Mouse (Mus musculus) thymus, postnatal 10 days (tissue): ENCODE results near the gene Pkn2.

Source experiments
- DNase-seq, 2 experiments: peaks; one replicate each; pipeline ENCODE4 v3.0.0; 2021; ENCODE audit warnings: low spot score in 2 of 2

The Pkn2 gene

DNA sequence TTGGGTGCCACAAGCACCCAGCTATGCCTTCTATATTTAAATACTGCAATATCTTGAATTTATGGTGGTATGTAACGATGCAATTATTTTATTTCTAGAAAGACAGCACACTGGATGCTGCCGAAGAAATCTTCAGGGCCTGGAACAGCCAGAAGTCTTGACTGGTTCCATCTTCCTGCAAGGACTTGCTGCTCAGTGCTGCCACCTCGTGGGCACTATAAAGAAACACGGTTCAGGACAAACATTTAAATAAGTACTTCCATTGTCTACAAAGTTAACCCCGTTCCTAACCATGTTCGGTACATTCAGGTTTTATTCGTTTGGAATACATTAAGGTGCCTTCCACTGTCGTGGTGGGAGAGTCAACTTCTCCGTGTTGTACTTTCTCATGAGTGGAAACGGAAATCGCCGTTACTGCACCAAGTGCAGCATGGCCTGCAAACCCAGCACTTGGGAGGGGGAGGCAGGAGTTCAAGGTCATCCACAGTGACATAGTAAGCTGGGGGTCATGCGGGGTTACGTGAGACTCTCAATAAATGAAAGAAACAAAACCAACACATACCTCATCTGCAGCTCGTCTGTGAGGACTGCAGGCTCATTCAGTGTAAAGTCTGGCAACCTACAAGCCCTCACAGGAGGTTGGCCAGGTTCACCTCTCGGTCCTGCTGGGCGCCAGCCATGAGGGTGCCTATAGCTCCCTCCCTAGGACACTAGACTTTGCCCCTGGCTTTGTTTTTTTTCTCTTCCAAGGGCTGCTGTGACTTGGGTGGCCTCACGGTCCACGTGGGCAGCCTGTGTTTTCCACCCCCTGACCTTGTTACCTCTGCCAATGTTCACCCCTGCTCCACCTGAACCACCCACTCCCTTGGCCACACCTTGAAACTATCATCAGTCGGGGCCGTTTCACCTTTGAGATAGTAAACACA lies 137.6 kb downstream of the Pkn2 start:
- peak in 1 of 2 experiments; percentile 49 for DNase-seq
